Mouse (Mus musculus) MEL (cell line): ENCODE measurements around the gene Spata21. TPM values are rescaled to one million over a fixed set of nuclear protein-coding genes. Genes with fewer than 3 reads are reported as not detected.
"Not testable (repeated sequence)": the region's sequence is repeated elsewhere in the genome, so short reads cannot be mapped to it uniquely, and the experiment has no call there.

ENCODE experiments used
- DNase-seq: peaks from one replicate; pipeline ENCODE4 v3.0.0; 2011; ENCODE audit warnings: low read depth, low spot score
- H3K27ac ChIP-seq: 2 replicates; pipeline ENCODE4 v1.5.1; 2012; ENCODE audit warnings: low read depth, mild to moderate bottlenecking, control low read depth, low read length, moderate library complexity; ENCODE audit not compliant: control insufficient read depth
- H3K27me3 ChIP-seq, 2 experiments: fragments of 150-350 bp in 1 of 2; sonication (generic) in 1 of 2; 2 replicates each; pipeline ENCODE4 v1.6.1; 2012; ENCODE audit warnings: low read length in 2 of 2, mild to moderate bottlenecking in 2 of 2, improper control_type of control experiment in 1 of 2, moderate library complexity in 1 of 2; ENCODE audit not compliant: insufficient read depth in 2 of 2, control insufficient read depth in 1 of 2
- H3K36me3 ChIP-seq, 2 experiments: 2 replicates each; pipeline ENCODE4 v1.6.1; 2012 to 2014; ENCODE audit warnings: low read length in 2 of 2, improper control_type of control experiment in 1 of 2, inconsistent platforms in 1 of 2, mild to moderate bottlenecking in 1 of 2; ENCODE audit not compliant: insufficient read depth in 2 of 2, control insufficient read depth in 1 of 2
- H3K4me1 ChIP-seq, 2 experiments: fragments of 150-350 bp in 1 of 2; sonication (generic) in 1 of 2; 2 replicates each; pipeline ENCODE4 v1.6.1; 2012; ENCODE audit warnings: low read length in 2 of 2, improper control_type of control experiment in 1 of 2, mild to moderate bottlenecking in 1 of 2; ENCODE audit not compliant: insufficient read depth in 2 of 2, control insufficient read depth in 1 of 2
- H3K4me3 ChIP-seq, 2 experiments: fragments of 150-350 bp in 1 of 2; sonication (generic) in 1 of 2; 2 replicates each; pipeline ENCODE4 v1.5.1; 2012; ENCODE audit warnings: low read depth in 2 of 2, low read length in 2 of 2, mild to moderate bottlenecking in 2 of 2, moderate library complexity in 2 of 2, control low read depth in 1 of 2, improper control_type of control experiment in 1 of 2; ENCODE audit not compliant: control insufficient read depth in 1 of 2, insufficient read depth in 1 of 2
- H3K79me2 ChIP-seq: 2 replicates; pipeline ENCODE4 v1.6.1; 2012; ENCODE audit warnings: mild to moderate bottlenecking, low read length, moderate library complexity; ENCODE audit not compliant: control insufficient read depth, poor library complexity, insufficient read depth
- H3K9ac ChIP-seq: 2 replicates; pipeline ENCODE4 v1.6.1; 2012; ENCODE audit warnings: low read depth, mild to moderate bottlenecking, control low read depth, low read length, moderate library complexity; ENCODE audit not compliant: control insufficient read depth, poor library complexity, severe bottlenecking
- H3K9me3 ChIP-seq: fragments of 150-350 bp; sonication (generic); replicated peaks from 2 replicates; pipeline ENCODE4 v1.6.1; 2012; ENCODE audit warnings: mild to moderate bottlenecking, low read length, improper control_type of control experiment, moderate library complexity; ENCODE audit not compliant: insufficient read depth
- CTCF ChIP-seq, 3 experiments: IDR thresholded peaks in 2 of 3; conservative IDR thresholded peaks in 1 of 3; 2 replicates each; pipeline ENCODE4 v1.5.1; 2011 to 2012; ENCODE audit warnings: low read length in 3 of 3, low read depth in 2 of 3, mild to moderate bottlenecking in 2 of 3, improper control_type of control experiment in 1 of 3, inconsistent platforms in 1 of 3, mixed read lengths in 1 of 3, moderate library complexity in 1 of 3; ENCODE audit not compliant: control insufficient read depth in 1 of 3, insufficient read depth in 1 of 3, poor library complexity in 1 of 3, severe bottlenecking in 1 of 3
- E2F4 ChIP-seq: IDR thresholded peaks from 2 replicates; pipeline ENCODE4 v1.6.1; 2011; ENCODE audit warnings: low read depth, low read length, improper control_type of control experiment, borderline replicate concordance
- ELF1 ChIP-seq: IDR thresholded peaks from 2 replicates; pipeline ENCODE4 v1.6.1; 2014; ENCODE audit warnings: low read depth, mild to moderate bottlenecking, inconsistent platforms, low read length, improper control_type of control experiment, moderate library complexity
- ETS1 ChIP-seq: IDR thresholded peaks from 2 replicates; pipeline ENCODE4 v1.6.1; 2012; ENCODE audit warnings: low read depth, mild to moderate bottlenecking, inconsistent platforms, low read length, improper control_type of control experiment, moderate library complexity
- GABPA ChIP-seq: IDR thresholded peaks from 2 replicates; pipeline ENCODE4 v1.6.1; 2012; ENCODE audit warnings: low read depth, mild to moderate bottlenecking, inconsistent platforms, low read length, improper control_type of control experiment, moderate library complexity
- JUND ChIP-seq: IDR thresholded peaks from 2 replicates; pipeline ENCODE4 v1.6.1; 2011; ENCODE audit warnings: low read depth, mild to moderate bottlenecking, improper control_type of control experiment, low read length
- MAFK ChIP-seq: IDR thresholded peaks from 2 replicates; pipeline ENCODE4 v1.6.1; 2011; ENCODE audit warnings: low read depth, mild to moderate bottlenecking, low read length, improper control_type of control experiment, borderline replicate concordance
- MXI1 ChIP-seq: IDR thresholded peaks from 2 replicates; pipeline ENCODE4 v1.6.1; 2011; ENCODE audit warnings: mild to moderate bottlenecking, low read depth, low read length, improper control_type of control experiment
- MYC ChIP-seq: IDR thresholded peaks from 2 replicates; pipeline ENCODE4 v1.6.1; 2011; ENCODE audit warnings: low read depth, mild to moderate bottlenecking, low read length, improper control_type of control experiment, moderate library complexity
- NELFE ChIP-seq: IDR thresholded peaks from 2 replicates; pipeline ENCODE4 v1.6.1; 2011; ENCODE audit warnings: low read depth, low read length, improper control_type of control experiment
- NRF1 ChIP-seq: IDR thresholded peaks from 2 replicates; pipeline ENCODE4 v1.6.1; 2014; ENCODE audit warnings: low read depth, mild to moderate bottlenecking, inconsistent platforms, low read length, improper control_type of control experiment, moderate library complexity; ENCODE audit not compliant: poor library complexity, insufficient read depth, severe bottlenecking
- POLR2A ChIP-seq, 2 experiments: IDR thresholded peaks; 2 replicates each; pipeline ENCODE4 v1.6.1; 2011 to 2012; ENCODE audit warnings: low read length in 2 of 2, mild to moderate bottlenecking in 2 of 2, control low read depth in 1 of 2, improper control_type of control experiment in 1 of 2, low read depth in 1 of 2, moderate library complexity in 1 of 2; ENCODE audit not compliant: control insufficient read depth in 1 of 2, insufficient read depth in 1 of 2, poor library complexity in 1 of 2
- POLR2AphosphoS2 ChIP-seq: IDR thresholded peaks from 2 replicates; pipeline ENCODE4 v1.6.1; 2011; ENCODE audit warnings: low read length, improper control_type of control experiment
- POLR2AphosphoS5 ChIP-seq: IDR thresholded peaks from 2 replicates; pipeline ENCODE4 v1.6.1; 2012; ENCODE audit warnings: low read depth, borderline replicate concordance, mild to moderate bottlenecking, inconsistent platforms, low read length, moderate library complexity, mixed read lengths
- SMC3 ChIP-seq: IDR thresholded peaks from 2 replicates; pipeline ENCODE4 v1.6.1; 2011; ENCODE audit warnings: low read depth, low read length, improper control_type of control experiment
- TAL1 ChIP-seq: IDR thresholded peaks from 2 replicates; pipeline ENCODE4 v1.6.1; 2012; ENCODE audit warnings: mild to moderate bottlenecking, inconsistent platforms, low read length, moderate library complexity, mixed read lengths
- TBP ChIP-seq: IDR thresholded peaks from 2 replicates; pipeline ENCODE4 v1.8.0; 2011; ENCODE audit warnings: low read depth, low read length, improper control_type of control experiment
- USF1 ChIP-seq: IDR thresholded peaks from 2 replicates; pipeline ENCODE4 v1.6.1; 2014; ENCODE audit warnings: low read depth, mild to moderate bottlenecking, inconsistent platforms, low read length, improper control_type of control experiment, moderate library complexity
- ZMIZ1 ChIP-seq: IDR thresholded peaks from 2 replicates; pipeline ENCODE4 v1.6.1; 2012; ENCODE audit warnings: low read depth, mild to moderate bottlenecking, inconsistent platforms, low read length, improper control_type of control experiment, moderate library complexity
- ZNF384 ChIP-seq: IDR thresholded peaks from 2 replicates; pipeline ENCODE4 v1.6.1; 2012; ENCODE audit warnings: low read depth, mild to moderate bottlenecking, inconsistent platforms, low read length, improper control_type of control experiment
- polyA plus RNA-seq, 2 experiments: library from polyadenylated mRNA; stranded (reverse) in 1 of 2; unstranded in 1 of 2; fragments of >175 nt in 1 of 2; fragments of >200 nt in 1 of 2; gene quantifications; 2 replicates each; pipeline versions ENCODE4 v1.2.1 to v1.2.4; 2012; ENCODE audit warnings: low replicate concordance in 2 of 2, low read depth in 1 of 2; ENCODE audit not compliant: insufficient read length in 2 of 2, insufficient read depth in 1 of 2, missing spikeins in 1 of 2
- total RNA-seq: library from RNA; depleted of rRNA; stranded (reverse); fragments of 300-350 nt; gene quantifications from 2 replicates; pipeline ENCODE4 v1.2.3, GENCODE M21; 2012

Spata21 gene
- total and polyA plus RNA-seq, 3 experiments: not detected

DNA sequence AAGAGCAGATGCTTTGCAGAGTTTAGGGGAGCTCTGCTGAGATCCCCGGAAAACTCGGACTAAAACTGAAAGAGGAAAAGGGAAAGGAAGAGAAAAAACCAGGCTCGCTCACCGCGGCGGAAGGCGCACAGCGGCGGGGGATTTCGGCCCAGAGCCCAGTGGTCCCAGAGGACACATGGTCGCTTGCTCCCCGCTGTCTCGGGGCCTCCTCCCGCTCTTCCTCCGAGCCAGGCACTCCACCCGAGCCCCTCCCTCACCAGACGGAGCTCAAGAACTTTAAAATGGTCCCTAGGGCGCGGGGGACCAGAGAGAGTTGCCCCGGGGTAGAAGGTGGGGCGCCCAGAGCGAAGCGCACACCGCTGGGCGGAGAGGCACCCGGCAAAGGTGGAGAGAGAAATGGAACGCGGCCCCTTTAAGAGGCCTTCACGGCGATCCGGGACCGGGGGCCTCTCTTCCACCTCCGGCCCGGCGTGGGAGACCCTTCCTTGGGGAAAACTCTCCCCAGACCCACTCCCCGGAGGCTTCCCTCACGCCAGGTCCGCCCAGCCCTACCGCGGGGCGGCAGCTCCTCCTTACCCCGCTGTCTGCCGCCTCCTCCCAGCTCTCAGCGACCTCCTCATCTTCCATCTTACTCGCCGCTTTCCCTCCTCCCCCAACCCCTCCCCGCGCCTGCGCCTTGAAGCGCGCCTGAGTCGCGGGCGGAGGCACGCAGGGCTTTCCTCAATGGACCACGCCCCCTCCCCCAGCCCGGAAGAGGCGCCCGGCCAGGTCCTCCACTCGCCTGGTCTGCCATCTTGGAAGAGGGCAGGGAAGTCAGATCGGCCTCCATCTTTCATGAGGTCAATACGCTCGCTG, 51.2 kb downstream of the Spata21 start, which contains the start of gene Szrd1 (continued):
- TF ChIP-seq GABPA (no peak), MAFK (no peak), ZNF384 (peak; percentile 20; the same call in 1 of the 2 replicates), TAL1 (no peak)

GRCm38 (mm10) chr4:141140354-141140753, 52.2 kb downstream of the Spata21 start:
- H3K36me3 ChIP-seq: not testable (repeated sequence)

GRCm38 (mm10) chr4:141140967-141141366, 52.8 kb downstream of the Spata21 start:
- H3K27me3 ChIP-seq: no peaks in the 10 kb centered on the region
- no peak for DNase-seq
- H3K4me1 ChIP-seq: peaks cover 0 to 17% of the 10 kb centered on the region in 2 experiments; a peak in 2 of 4 replicates
- peaks cover 34% of the 10 kb centered on the region for H3K79me2 ChIP-seq
- TF ChIP-seq POLR2AphosphoS5 (no peak), ZNF384 (no peak), JUND (no peak), GABPA (no peak), MYC (no peak), NELFE (no peak)
- no peak overlapping the region for H3K9ac ChIP-seq
- no peak overlapping the region for H3K4me3 ChIP-seq
- no peak overlapping the region for H3K27ac ChIP-seq
- H3K36me3 ChIP-seq: peaks cover 0 to 10% of the 10 kb centered on the region in 2 experiments; a peak in 2 of 4 replicates
- no peaks in the 10 kb centered on the region for H3K9me3 ChIP-seq

More at GRCm38 (mm10) chr4:141140354-141140753, 52.2 kb downstream of the Spata21 start:
- H3K9me3 ChIP-seq, DNase-seq, H3K27ac ChIP-seq, H3K27me3 ChIP-seq: not testable (repeated sequence)
- peaks cover 38% of the 10 kb centered on the region for H3K79me2 ChIP-seq
- peak overlapping the region; percentile 30; the same call in 1 of the 2 replicates for H3K9ac ChIP-seq
- H3K4me1 ChIP-seq: peaks cover 0 to 17% of the 10 kb centered on the region in 2 experiments; a peak in 2 of 4 replicates
- peak overlapping the region in 1 of 2 experiments; percentile 15; a peak in 2 of 4 replicates for H3K4me3 ChIP-seq

GRCm38 (mm10) chr4:141142285-141142811, 54.2 kb downstream of the Spata21 start:
- H3K36me3 ChIP-seq: peaks cover 0 to 11% of the 10 kb centered on the region in 2 experiments; a peak in 2 of 4 replicates
- H3K27me3 ChIP-seq: no peaks in the 10 kb centered on the region
- no peaks in the 10 kb centered on the region for H3K9me3 ChIP-seq
- peaks cover 20% of the 10 kb centered on the region for H3K79me2 ChIP-seq
- peak; percentile 88 for DNase-seq
- no peak overlapping the region for H3K27ac ChIP-seq
- peak overlapping the region; percentile 61 for H3K9ac ChIP-seq
- peak overlapping the region; percentile 42 to 59 for H3K4me3 ChIP-seq
- H3K4me1 ChIP-seq: peaks cover 0 to 22% of the 10 kb centered on the region in 2 experiments; a peak in 2 of 4 replicates
- no peak for TF ChIP-seq NELFE
- no peak for TF ChIP-seq POLR2AphosphoS2
- peak; percentile 65 to 98 (median 94) for TF ChIP-seq CTCF (IDR thresholded peaks at IDR 0.05 in 2 of 3, conservative IDR thresholded peaks at IDR 0.05 in 1 of 3; ENCODE audit: control insufficient read depth in 1 of 3, insufficient read depth in 1 of 3, low read depth in 2 of 3, low read length in 3 of 3, poor library complexity in 1 of 3, severe bottlenecking in 1 of 3)
- TF ChIP-seq POLR2A (IDR thresholded peaks at IDR 0.05; ENCODE audit: control insufficient read depth in 1 of 2, insufficient read depth in 1 of 2, low read depth in 1 of 2, low read length in 2 of 2, poor library complexity in 1 of 2): no peak
- TF ChIP-seq MXI1: peak; percentile 80
- no peak for TF ChIP-seq USF1
- peak; percentile 28; the same call in 1 of the 2 replicates for TF ChIP-seq JUND
- TF ChIP-seq TBP: no peak
- TF ChIP-seq E2F4: no peak
- TF ChIP-seq SMC3: peak; percentile 85
- no peak for TF ChIP-seq ZMIZ1
- TF ChIP-seq ZNF384: peak; percentile 48; the same call in 1 of the 2 replicates
- 0 out of 2 replicates have a peak, but pooled peaks have one; percentile 9 for TF ChIP-seq NRF1
- no peak for TF ChIP-seq ELF1
- 0 out of 2 replicates have a peak, but pooled peaks have one; percentile 29 for TF ChIP-seq ETS1
- no peak for TF ChIP-seq POLR2AphosphoS5
- no peak for TF ChIP-seq TAL1
